Mouse (Mus musculus): ENCODE results near the gene Cpne8. TPM values are rescaled to one million over a fixed set of nuclear protein-coding genes. Genes with fewer than 3 reads are reported as not detected.

The Cpne8 gene
- polyA plus RNA-seq, 1 experiment, result 5.0 TPM

DNA sequence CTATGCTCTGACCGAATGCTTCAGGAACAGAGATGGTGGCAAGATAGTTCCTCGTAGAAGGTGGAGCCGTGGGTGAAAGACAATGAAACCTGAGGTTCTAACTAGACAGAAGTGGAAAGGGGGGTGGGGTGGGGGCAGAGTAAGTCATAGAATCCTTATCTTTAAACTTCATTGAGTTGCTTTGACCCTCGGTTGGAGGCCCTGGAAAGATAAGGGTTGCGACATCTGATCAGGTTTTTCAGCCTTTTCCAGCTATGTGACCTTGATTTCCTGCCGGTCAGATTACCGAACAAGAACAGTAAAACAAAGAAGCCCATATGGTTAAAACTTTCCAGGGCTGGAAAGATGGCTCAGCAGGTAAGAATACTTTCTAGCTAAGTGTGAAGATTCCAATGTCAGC is 89.6 kb downstream of the Cpne8 start:
- no peaks in the 10 kb centered on the region for H3K36me3 ChIP-seq (ENCODE audit: control insufficient read depth, insufficient read depth, low read length, poor library complexity, severe bottlenecking)

DNA sequence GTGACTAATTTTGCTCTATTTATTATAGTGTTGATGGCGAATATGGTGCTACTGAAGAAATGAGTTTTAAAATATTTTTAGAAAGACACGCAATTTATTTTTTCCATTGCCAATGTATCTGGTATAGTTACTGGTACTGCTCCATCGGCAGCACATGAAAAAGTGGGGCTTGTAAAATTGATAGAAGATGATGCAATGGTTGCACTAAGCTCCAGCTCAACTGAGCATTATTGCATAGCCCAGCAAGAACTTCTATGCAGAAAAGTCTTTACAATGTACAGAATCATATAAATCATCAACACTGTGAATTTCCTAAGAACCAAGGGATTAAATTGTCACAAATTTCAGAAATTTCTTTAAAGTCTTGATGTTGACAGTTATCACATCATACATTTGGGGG is 101.8 kb downstream of the Cpne8 start:
- no peaks in the 10 kb centered on the region for H3K9me3 ChIP-seq (replicated peaks; ENCODE audit: control insufficient read depth, insufficient read depth, low read length, poor library complexity, severe bottlenecking)
- H3K36me3 ChIP-seq (ENCODE audit: control insufficient read depth, insufficient read depth, low read length, poor library complexity, severe bottlenecking), result no peaks in the 10 kb centered on the region
- no peak overlapping the region for H3K9ac ChIP-seq (ENCODE audit: low read depth, poor library complexity, severe bottlenecking)
- TF ChIP-seq EP300 (IDR thresholded peaks at IDR 0.05; ENCODE audit: insufficient read depth, low read depth, low read length) (no peak), CTCF (IDR thresholded peaks at IDR 0.05; ENCODE audit: low read depth, low read length) (no peak), POLR2A (IDR thresholded peaks at IDR 0.05; ENCODE audit: insufficient read depth, low read length) (no peak)
- no peaks in the 10 kb centered on the region for H3K4me1 ChIP-seq (ENCODE audit: control insufficient read depth, insufficient read depth, low read length)
- H3K27me3 ChIP-seq (ENCODE audit: control insufficient read depth, insufficient read depth, low read length, poor library complexity, severe bottlenecking), result no peaks in the 10 kb centered on the region
- H3K4me3 ChIP-seq (ENCODE audit: low read depth, low read length), result no peak overlapping the region
- H3K27ac ChIP-seq (ENCODE audit: insufficient read depth, low read length), result no peak overlapping the region

More for the DNA sequence above, 89.6 kb downstream of the Cpne8 start:
- Histone ChIP-seq H3K27ac (ENCODE audit: insufficient read depth, low read length) (no peak overlapping the region), H3K4me3 (ENCODE audit: low read depth, low read length) (no peak overlapping the region), H3K9me3 (replicated peaks; ENCODE audit: control insufficient read depth, insufficient read depth, low read length, poor library complexity, severe bottlenecking) (no peaks in the 10 kb centered on the region), H3K4me1 (ENCODE audit: control insufficient read depth, insufficient read depth, low read length) (no peaks in the 10 kb centered on the region), H3K9ac (ENCODE audit: low read depth, poor library complexity, severe bottlenecking) (no peak overlapping the region), H3K27me3 (ENCODE audit: control insufficient read depth, insufficient read depth, low read length, poor library complexity, severe bottlenecking) (no peaks in the 10 kb centered on the region; the same call in 1 of the 2 replicates)
- TF ChIP-seq POLR2A (IDR thresholded peaks at IDR 0.05; ENCODE audit: insufficient read depth, low read length) (no peak), CTCF (IDR thresholded peaks at IDR 0.05; ENCODE audit: low read depth, low read length) (no peak), EP300 (IDR thresholded peaks at IDR 0.05; ENCODE audit: insufficient read depth, low read depth, low read length) (no peak)

DNA sequence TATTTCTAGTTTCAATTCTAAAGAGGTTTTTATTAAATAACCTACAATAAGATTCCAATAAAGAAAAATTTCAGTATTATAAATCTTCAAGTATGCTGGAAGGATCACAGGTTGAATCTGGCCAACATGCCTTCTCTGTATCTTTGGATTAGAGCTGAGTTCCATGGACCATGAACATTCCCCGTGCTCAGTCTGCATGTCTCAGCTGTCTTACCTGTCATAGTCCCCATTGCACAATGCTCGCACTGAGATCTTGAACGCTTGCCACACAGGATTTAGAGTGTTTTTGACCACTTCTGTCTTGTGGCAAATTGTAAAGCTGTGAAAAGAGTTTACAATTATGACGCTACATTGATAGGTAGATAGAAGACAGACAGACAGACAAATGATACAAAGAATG is 110.0 kb downstream of the Cpne8 start:
- H3K27me3 ChIP-seq (ENCODE audit: control insufficient read depth, insufficient read depth, low read length, poor library complexity, severe bottlenecking), result no peaks in the 10 kb centered on the region
- H3K4me3 ChIP-seq (ENCODE audit: low read depth, low read length), result no peak overlapping the region
- no peak overlapping the region for H3K27ac ChIP-seq (ENCODE audit: insufficient read depth, low read length)
- TF ChIP-seq CTCF (IDR thresholded peaks at IDR 0.05; ENCODE audit: low read depth, low read length) (no peak), EP300 (IDR thresholded peaks at IDR 0.05; ENCODE audit: insufficient read depth, low read depth, low read length) (no peak), POLR2A (IDR thresholded peaks at IDR 0.05; ENCODE audit: insufficient read depth, low read length) (no peak)
- H3K9me3 ChIP-seq (replicated peaks; ENCODE audit: control insufficient read depth, insufficient read depth, low read length, poor library complexity, severe bottlenecking), result no peaks in the 10 kb centered on the region
- no peaks in the 10 kb centered on the region for H3K4me1 ChIP-seq (ENCODE audit: control insufficient read depth, insufficient read depth, low read length)
- no peak overlapping the region for H3K9ac ChIP-seq (ENCODE audit: low read depth, poor library complexity, severe bottlenecking)
- no peaks in the 10 kb centered on the region for H3K36me3 ChIP-seq (ENCODE audit: control insufficient read depth, insufficient read depth, low read length, poor library complexity, severe bottlenecking)

GRCm38 (mm10) chr15:90568050-90568449 is 111.2 kb downstream of the Cpne8 start:
- Histone ChIP-seq H3K9ac (ENCODE audit: low read depth, poor library complexity, severe bottlenecking) (no peak overlapping the region), H3K4me3 (ENCODE audit: low read depth, low read length) (no peak overlapping the region)

DNA sequence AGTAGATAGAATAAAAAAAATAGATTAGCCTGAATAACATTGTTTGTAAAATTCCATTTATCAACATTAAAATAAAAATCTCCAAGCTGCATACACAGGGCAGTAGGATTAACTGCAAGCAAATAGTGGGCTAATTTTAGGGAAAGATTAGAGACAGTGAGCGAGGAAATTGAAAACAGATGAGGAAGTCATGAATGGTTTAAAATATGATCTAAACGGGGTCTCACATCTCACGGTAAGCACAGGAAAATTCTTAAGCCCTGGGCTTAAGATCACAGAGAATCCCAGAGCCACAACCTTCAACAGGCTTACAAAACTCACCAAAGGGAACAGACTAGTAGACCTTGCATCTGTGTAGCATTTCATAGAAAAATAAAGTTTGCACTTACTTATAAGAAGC is 115.2 kb downstream of the Cpne8 start:
- TF ChIP-seq EP300 (IDR thresholded peaks at IDR 0.05; ENCODE audit: insufficient read depth, low read depth, low read length) (no peak), POLR2A (IDR thresholded peaks at IDR 0.05; ENCODE audit: insufficient read depth, low read length) (no peak), CTCF (IDR thresholded peaks at IDR 0.05; ENCODE audit: low read depth, low read length) (no peak)
- Histone ChIP-seq H3K9me3 (replicated peaks; ENCODE audit: control insufficient read depth, insufficient read depth, low read length, poor library complexity, severe bottlenecking) (no peaks in the 10 kb centered on the region), H3K9ac (ENCODE audit: low read depth, poor library complexity, severe bottlenecking) (no peak overlapping the region), H3K4me3 (ENCODE audit: low read depth, low read length) (no peak overlapping the region), H3K36me3 (ENCODE audit: control insufficient read depth, insufficient read depth, low read length, poor library complexity, severe bottlenecking) (no peaks in the 10 kb centered on the region), H3K27ac (ENCODE audit: insufficient read depth, low read length) (no peak overlapping the region), H3K4me1 (ENCODE audit: control insufficient read depth, insufficient read depth, low read length) (no peaks in the 10 kb centered on the region), H3K27me3 (ENCODE audit: control insufficient read depth, insufficient read depth, low read length, poor library complexity, severe bottlenecking) (no peaks in the 10 kb centered on the region)

More at GRCm38 (mm10) chr15:90568050-90568449, 111.2 kb downstream of the Cpne8 start:
- no peaks in the 10 kb centered on the region for H3K27me3 ChIP-seq (ENCODE audit: control insufficient read depth, insufficient read depth, low read length, poor library complexity, severe bottlenecking)
- H3K36me3 ChIP-seq (ENCODE audit: control insufficient read depth, insufficient read depth, low read length, poor library complexity, severe bottlenecking), result no peaks in the 10 kb centered on the region
- TF ChIP-seq EP300 (IDR thresholded peaks at IDR 0.05; ENCODE audit: insufficient read depth, low read depth, low read length) (no peak), CTCF (IDR thresholded peaks at IDR 0.05; ENCODE audit: low read depth, low read length) (no peak), POLR2A (IDR thresholded peaks at IDR 0.05; ENCODE audit: insufficient read depth, low read length) (no peak)
- H3K9me3 ChIP-seq (replicated peaks; ENCODE audit: control insufficient read depth, insufficient read depth, low read length, poor library complexity, severe bottlenecking), result no peaks in the 10 kb centered on the region
- H3K4me1 ChIP-seq (ENCODE audit: control insufficient read depth, insufficient read depth, low read length), result no peaks in the 10 kb centered on the region
- no peak overlapping the region for H3K27ac ChIP-seq (ENCODE audit: insufficient read depth, low read length)

- no peaks in the 10 kb centered on the region for H3K4me1 ChIP-seq (ENCODE audit: control insufficient read depth, insufficient read depth, low read length)
- H3K36me3 ChIP-seq (ENCODE audit: control insufficient read depth, insufficient read depth, low read length, poor library complexity, severe bottlenecking), result no peaks in the 10 kb centered on the region
- no peaks in the 10 kb centered on the region for H3K9me3 ChIP-seq (replicated peaks; ENCODE audit: control insufficient read depth, insufficient read depth, low read length, poor library complexity, severe bottlenecking)
- H3K9ac ChIP-seq (ENCODE audit: low read depth, poor library complexity, severe bottlenecking), result no peak overlapping the region
- H3K27me3 ChIP-seq (ENCODE audit: control insufficient read depth, insufficient read depth, low read length, poor library complexity, severe bottlenecking), result no peaks in the 10 kb centered on the region
- TF ChIP-seq CTCF (IDR thresholded peaks at IDR 0.05; ENCODE audit: low read depth, low read length), result no peak
- TF ChIP-seq EP300 (IDR thresholded peaks at IDR 0.05; ENCODE audit: insufficient read depth, low read depth, low read length), result no peak
- no peak for TF ChIP-seq POLR2A (IDR thresholded peaks at IDR 0.05; ENCODE audit: insufficient read depth, low read length)
- no peak overlapping the region for H3K27ac ChIP-seq (ENCODE audit: insufficient read depth, low read length)
- no peak overlapping the region for H3K4me3 ChIP-seq (ENCODE audit: low read depth, low read length)
Observed at GRCm38 (mm10) chr15:90561613-90562012, 117.6 kb downstream of the Cpne8 start.
